Mouse (Mus musculus) lung, postnatal 10 days (tissue): ENCODE data around the gene Dqx1.

Experiments used
- DNase-seq: peaks from one replicate; pipeline ENCODE4 v3.0.0; 2021

The Dqx1 gene

DNA sequence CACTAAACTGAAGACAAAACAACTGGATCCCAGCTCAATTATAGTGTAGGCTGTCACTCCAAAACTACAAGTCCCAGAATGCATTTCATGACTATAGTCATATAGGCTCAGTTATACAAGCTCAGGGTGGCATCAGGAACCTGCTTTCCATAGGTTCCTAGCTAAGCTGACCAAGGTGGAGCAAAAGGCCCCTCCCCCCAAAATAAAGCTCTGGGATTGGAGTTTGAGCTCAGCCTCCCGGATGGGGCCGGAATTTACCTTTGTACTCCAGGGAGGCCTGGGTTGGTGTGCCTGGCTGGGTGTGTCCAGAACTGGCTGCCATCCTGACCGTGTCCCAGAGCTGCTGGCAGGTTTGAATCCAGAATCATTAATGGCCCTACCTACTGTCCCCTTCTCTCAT is at the start of gene Dqx1:
TSS of gene Dqx1 (plus strand) at position 55 of the 400 bp plus-strand sequence.
- no peak for DNase-seq

DNA sequence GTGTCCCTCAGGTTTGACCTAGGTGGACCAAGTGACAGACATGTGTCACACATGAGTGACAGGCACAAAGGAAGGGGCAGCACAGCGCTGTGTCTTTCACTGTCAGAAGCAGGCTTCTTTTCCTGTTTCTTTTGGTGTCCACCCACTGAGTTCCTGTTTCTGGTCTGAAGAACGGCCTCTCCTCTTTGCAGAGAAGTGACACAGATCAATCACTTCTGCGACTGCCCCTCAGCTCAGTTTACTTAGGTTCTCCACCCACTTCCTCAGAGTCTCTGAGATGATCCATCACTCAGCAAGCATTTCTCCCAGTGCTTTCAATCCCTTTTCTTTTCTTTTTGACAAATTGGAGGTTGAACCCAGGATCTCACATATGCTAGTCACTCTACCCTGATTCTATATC is 49.0 kb upstream of the Dqx1 start:
- DNase-seq, result peak; percentile 60

- no peak for DNase-seq
Measured at GRCm38 (mm10) chr6:83010010-83010409, 47.6 kb upstream of the Dqx1 start.

GRCm38 (mm10) chr6:83011255-83011654 is 46.4 kb upstream of the Dqx1 start:
- DNase-seq, result no peak

GRCm38 (mm10) chr6:83011756-83012155 is 45.9 kb upstream of the Dqx1 start:
- no peak for DNase-seq

GRCm38 (mm10) chr6:83013444-83013843 is 44.2 kb upstream of the Dqx1 start:
- no peak for DNase-seq

DNA sequence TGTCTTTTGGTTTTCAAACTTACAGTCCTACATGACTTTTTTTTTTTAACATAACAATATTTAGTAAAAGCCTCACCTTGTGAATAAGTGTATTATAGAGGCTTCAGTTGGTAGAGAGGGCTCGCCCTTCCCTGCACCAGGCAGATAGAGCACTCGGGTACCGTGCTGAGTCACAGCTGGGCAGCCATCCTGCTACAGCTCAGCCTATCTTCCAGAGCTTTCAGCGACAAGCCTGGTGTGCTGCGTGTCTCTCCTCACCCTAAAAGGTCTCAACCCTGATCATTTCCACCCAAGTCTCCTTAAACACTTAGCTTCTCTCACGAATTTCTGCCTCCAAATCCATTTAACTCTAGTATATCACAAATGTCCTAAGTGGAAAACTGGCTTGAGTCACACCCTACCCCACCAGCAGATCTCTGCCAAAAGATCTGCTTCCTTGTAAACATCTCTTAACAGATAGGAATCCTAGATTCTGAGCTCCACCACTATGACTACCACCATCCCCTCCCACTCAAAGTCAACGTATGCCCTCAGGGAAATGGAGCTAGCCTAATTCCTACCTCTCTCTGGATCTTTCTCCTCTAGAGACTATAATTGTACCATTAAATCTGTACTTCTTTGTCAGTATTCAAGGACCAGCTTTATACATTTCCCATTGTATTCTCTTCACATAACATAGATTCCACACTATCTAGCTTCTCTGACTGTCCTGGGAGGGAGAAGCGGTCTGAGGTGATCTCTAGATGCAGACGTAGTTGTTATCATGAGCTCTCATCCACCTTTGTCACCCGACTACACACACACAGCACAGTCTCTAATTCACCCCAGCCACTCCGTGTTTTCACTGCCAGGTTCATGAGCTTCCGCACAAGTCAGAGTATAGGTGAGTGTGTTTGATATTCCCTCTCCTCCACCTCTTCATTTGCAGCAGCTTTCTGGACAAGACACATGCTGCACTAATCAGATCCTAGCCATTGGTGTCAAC is 42.9 kb upstream of the Dqx1 start:
- no peak for DNase-seq

DNA sequence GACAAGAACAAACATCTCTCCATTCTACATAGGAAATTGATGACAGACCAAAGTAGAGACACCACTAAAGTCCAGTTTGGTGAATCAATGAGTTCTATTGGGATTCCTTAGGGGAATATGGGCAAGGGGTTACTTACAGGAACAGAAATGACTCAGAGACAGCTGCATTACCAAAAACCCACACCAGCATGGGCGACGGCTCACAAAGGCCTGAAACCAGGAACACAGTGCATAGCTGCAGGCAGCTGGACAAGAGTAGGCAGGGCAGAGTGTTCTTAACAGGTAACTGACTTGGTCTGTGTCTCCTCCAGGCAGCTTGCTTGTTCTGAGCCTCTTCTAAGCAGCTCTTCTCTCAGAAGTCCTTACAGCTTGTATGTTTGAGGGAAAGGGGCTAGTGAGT is 41.9 kb upstream of the Dqx1 start:
- DNase-seq, result no peak

GRCm38 (mm10) chr6:83017190-83017589 is 40.5 kb upstream of the Dqx1 start:
- DNase-seq, result peak; percentile 67

DNA sequence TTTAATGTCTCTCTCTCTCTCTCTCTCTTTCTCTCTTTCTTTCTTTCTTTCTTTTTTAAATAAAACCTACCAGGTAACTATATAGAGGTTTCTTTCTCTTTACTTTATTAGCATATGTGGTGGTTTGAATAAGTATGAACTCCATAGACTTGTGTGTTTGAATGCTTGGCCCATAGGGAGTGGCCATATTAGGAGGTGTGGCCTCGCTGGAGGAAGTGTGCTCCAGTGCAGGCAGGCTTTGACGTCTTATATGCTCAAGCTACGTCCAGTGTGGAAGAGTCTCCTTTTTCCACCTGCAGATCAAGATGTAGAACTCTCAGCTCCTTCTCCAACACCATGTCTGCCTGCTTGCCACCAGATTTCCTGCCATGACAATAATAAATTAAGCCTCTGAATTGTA is 38.6 kb upstream of the Dqx1 start:
- DNase-seq, result no peak

DNA sequence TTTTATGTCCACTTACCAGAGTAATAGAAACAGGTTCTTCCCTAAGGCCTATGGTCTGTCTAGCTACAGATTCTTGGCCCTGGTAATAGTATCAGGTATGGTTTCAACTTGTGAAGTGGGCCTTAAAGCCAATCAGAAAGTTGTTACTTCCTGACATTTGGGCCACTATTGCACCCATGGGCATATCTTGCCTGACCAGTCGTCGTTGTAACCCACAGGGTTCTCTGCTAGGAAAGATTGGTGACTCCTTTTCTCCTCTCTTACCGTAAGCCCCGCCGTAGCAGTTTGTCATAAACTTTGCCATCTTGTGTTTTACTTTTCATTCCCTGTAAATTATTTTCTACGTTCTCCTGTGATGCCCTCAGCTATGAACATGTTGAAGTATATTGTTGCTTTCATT is 37.5 kb upstream of the Dqx1 start:
- DNase-seq, result no peak

GRCm38 (mm10) chr6:83020836-83021593 is 36.6 kb upstream of the Dqx1 start:
- no peak for DNase-seq

GRCm38 (mm10) chr6:83023008-83023407 is 34.6 kb upstream of the Dqx1 start:
- no peak for DNase-seq

DNA sequence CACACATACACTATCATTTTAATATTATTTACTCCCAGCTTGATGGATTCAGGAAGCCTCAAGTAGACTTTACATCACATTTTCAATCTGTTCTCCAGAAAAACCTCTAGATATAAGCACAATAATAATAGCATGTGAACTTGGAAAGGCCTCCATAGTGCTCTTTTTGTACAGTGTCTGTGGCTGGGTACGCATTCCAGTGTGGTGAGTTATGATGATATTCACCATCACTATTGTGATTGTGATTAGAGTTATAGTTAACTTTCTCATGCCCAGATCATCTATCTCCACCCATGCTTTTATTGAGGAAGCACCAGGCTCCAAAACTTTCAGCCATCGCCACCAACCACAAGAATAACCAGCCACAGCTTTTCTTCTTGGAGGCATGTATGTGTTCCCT is 33.9 kb upstream of the Dqx1 start:
- no peak for DNase-seq

DNA sequence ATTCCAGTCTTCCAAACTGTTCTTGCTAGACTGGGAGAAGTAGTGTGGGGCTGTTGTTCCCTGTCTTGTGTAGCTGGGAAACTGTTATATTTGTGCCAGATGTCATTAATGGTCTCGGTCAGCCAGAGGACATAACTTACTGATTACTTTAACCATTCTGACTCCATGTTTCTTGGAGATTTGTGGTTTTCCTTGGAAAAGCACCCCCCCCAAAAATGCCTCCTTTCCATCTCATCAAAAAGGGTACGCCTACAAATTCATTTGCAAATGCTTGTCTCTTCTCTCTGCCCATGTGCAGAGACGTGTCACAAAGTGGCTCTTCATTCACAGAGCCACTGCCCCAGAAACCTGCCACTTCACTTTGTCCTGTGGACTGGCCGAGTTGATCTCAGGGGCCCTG is 33.2 kb upstream of the Dqx1 start:
- no peak for DNase-seq

- no peak for DNase-seq
Measured at GRCm38 (mm10) chr6:83025221-83025620, 32.4 kb upstream of the Dqx1 start.

GRCm38 (mm10) chr6:83027293-83027692 is 30.4 kb upstream of the Dqx1 start:
- no peak for DNase-seq

- peak; percentile 30 for DNase-seq
Measured at GRCm38 (mm10) chr6:83027706-83028105, 29.9 kb upstream of the Dqx1 start.

DNA sequence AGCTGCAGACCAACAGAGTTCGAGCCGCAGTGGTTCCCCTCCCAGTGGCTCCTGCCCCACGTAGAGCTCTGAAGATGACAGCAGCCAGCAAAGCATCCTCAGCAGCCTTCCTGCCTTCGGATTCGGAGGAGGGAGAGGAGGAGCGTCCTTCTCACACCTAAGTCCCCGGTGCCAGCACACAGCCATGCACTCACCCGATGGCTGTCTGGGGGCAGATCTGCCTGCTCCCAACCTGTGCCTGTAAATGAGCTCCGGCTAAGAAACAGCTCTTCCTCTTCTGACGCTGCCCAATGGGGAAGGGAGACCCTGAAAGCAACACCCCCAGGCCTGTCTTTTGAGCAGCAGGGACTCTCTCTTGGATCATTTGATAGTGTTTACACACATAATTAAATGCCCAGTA is 27.9 kb upstream of the Dqx1 start:
- DNase-seq, result no peak

GRCm38 (mm10) chr6:83031111-83031510 is 26.5 kb upstream of the Dqx1 start:
- no peak for DNase-seq

GRCm38 (mm10) chr6:83031921-83032590 is 25.6 kb upstream of the Dqx1 start:
- no peak for DNase-seq

DNA sequence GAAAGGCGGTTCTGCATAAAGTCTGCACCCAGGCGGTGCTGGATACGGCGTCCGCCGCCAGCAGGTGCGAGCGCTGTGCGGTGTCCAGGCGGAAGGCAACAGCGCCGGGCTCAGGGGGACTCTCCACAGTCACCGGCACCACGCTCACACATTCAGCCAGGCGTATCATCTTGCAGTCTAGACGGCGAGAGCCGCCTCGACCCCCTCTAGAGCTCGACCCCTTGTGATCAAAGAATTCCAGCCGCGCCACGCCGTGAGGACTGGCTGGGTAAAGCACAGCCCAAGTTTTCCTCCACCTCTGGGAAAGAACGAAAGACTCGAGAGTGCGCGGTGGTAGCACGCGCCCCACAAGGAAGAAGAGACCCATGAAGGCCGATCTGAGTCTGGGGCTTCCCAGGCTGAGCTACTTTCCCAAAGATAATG is 24.9 kb upstream of the Dqx1 start:
- peak; percentile 56 for DNase-seq
